Mouse (Mus musculus) bone marrow macrophage, adult 2 months (primary cell): ENCODE results near the gene Disc1.

ENCODE experiments used
- CTCF ChIP-seq: IDR thresholded peaks from 2 replicates; pipeline ENCODE4 v1.5.1; 2012; ENCODE audit warnings: low read depth, mild to moderate bottlenecking, low read length, moderate library complexity
- POLR2A ChIP-seq: IDR thresholded peaks from 2 replicates; pipeline ENCODE4 v1.6.1; 2012; ENCODE audit warnings: mild to moderate bottlenecking, low read depth, low read length, borderline replicate concordance

GRCm38 (mm10) chr8:125217902-125218581 lies 164.0 kb downstream of the Disc1 start:
- no peak for TF ChIP-seq CTCF
- no peak for TF ChIP-seq POLR2A
